Mouse (Mus musculus) heart, postnatal 0 days (tissue): Measurements from ENCODE around the gene Pgap3.

Experiments
- CTCF ChIP-seq: IDR thresholded peaks from 2 replicates; pipeline ENCODE4 v1.5.1; 2016; ENCODE audit warnings: antibody characterized with exemption, control low read depth, low read depth
- EP300 ChIP-seq: IDR thresholded peaks from 2 replicates; pipeline ENCODE4 v1.6.1; 2016; ENCODE audit warnings: antibody characterized with exemption, low read depth

DNA sequence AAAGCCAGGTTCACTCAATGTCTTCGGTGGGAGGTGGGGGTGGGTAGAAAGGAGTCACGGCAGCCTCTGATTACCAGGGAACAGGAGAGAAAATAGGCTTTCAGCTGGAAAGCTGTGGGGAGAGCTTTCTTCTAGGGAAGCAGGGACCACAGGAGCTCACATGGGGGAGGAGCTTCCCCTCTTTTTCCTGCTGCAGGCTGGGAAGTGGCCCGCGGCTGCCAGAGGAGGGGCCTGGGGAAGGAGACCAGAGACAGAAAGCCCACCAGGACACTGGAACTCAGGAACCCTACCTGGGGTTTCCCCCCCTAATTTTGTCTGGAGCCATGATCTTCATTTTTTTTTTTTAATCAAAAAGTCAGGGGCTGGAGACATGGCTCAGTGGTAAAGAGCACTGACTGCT, 59.7 kb downstream of the Pgap3 start:
- no peak for TF ChIP-seq CTCF
- TF ChIP-seq EP300 = no peak
